In genomic region chr13:117202755-117203471, GRCm38 (mm10) we compare ENCODE assay signal across 8 mouse cellular contexts. TPM values are rescaled to one million over a fixed set of nuclear protein-coding genes. Genes with fewer than 3 reads are reported as not detected.
DNase-seq lines count a peak whose midpoint lies in the region; ATAC-seq lines count a peak whose summit lies in the region.

No protein-coding gene starts in this region.

- H3K4me1 ChIP-seq in embryonic facial prominence, embryonic 12.5 days: no peaks in the 10 kb centered on the region
- H3K4me1 ChIP-seq in midbrain, embryonic 15.5 days: no peaks in the 10 kb centered on the region

- peak; percentile 16 for DNase-seq in kidney, adult 18-20 months
- DNase-seq in kidney, adult 11 months: no peak
- DNase-seq in A20 (ENCODE audit: low read depth, low spot score) (peak; percentile 68), ZHBTc4 (ENCODE audit: low read depth, low spot score) (peak; percentile 48)
- no peak for DNase-seq in urinary bladder, adult 2 months (ENCODE audit: low spot score)

- H3K27ac ChIP-seq in embryonic facial prominence, embryonic 12.5 days: no peak overlapping the region
- H3K27ac ChIP-seq in midbrain, embryonic 15.5 days: no peak overlapping the region

- H3K27me3 ChIP-seq in embryonic facial prominence, embryonic 12.5 days: no peaks in the 10 kb centered on the region
- no peaks in the 10 kb centered on the region for H3K27me3 ChIP-seq in midbrain, embryonic 15.5 days (replicated peaks)

- no peak overlapping the region for H3K4me2 ChIP-seq in embryonic facial prominence, embryonic 12.5 days (replicated peaks)
- no peak overlapping the region for H3K4me2 ChIP-seq in midbrain, embryonic 15.5 days

- 47% methylated on average over 22 of the region's 22 CpGs for WGBS in embryonic facial prominence, embryonic 12.5 days
- WGBS in midbrain, embryonic 15.5 days: 52% methylated on average over 22 of the region's 22 CpGs

- H3K36me3 ChIP-seq in embryonic facial prominence, embryonic 12.5 days: no peaks in the 10 kb centered on the region
- no peaks in the 10 kb centered on the region for H3K36me3 ChIP-seq in midbrain, embryonic 15.5 days (replicated peaks)

- peak; percentile 44; the same call in 1 of the 2 replicates for ATAC-seq in embryonic facial prominence, embryonic 12.5 days (ENCODE audit: insufficient number of reproducible peaks, insufficient read depth, low FRiP score, low TSS enrichment)
- peak; percentile 57 for ATAC-seq in inflammation-experienced regulatory T-cells, adult 6 months
- peak; percentile 72 for ATAC-seq in midbrain, embryonic 15.5 days (replicated peaks)

- H3K9me3 ChIP-seq in embryonic facial prominence, embryonic 12.5 days: no peaks in the 10 kb centered on the region
- no peaks in the 10 kb centered on the region for H3K9me3 ChIP-seq in midbrain, embryonic 15.5 days

- H3K4me3 ChIP-seq in embryonic facial prominence, embryonic 12.5 days: no peak overlapping the region
- H3K4me3 ChIP-seq in midbrain, embryonic 15.5 days: no peak overlapping the region

- no peak overlapping the region for H3K9ac ChIP-seq in embryonic facial prominence, embryonic 12.5 days
- no peak overlapping the region for H3K9ac ChIP-seq in midbrain, embryonic 15.5 days

RNA-seq across cellular contexts. Expression of gene Emb, which starts 5.4 kb away (rescaled TPM):
- 28.9 and 32.8 TPM in 2 replicates for polyA plus RNA-seq in embryonic facial prominence, embryonic 12.5 days (2016; fragmentation: Nextera tagmentation; extraction: Ambion mirVana)
- polyA plus RNA-seq in inflammation-experienced regulatory T-cells, adult 6 months (2017; shearing (Covaris generic)): 100 to 1,000 TPM; 155 to 201 (median 196) TPM
- polyA plus RNA-seq in midbrain, embryonic 15.5 days (2015; fragmentation: Nextera tagmentation; extraction: Ambion mirVana): 12.2 and 12.5 TPM in 2 replicates
- polyA plus RNA-seq in urinary bladder, adult 2 months (2012; rRNA removed): 6.1 and 6.2 TPM in 2 replicates

RNA-seq across cellular contexts. Expression of gene Gm17509, which starts 18.0 kb away (rescaled TPM):
- polyA plus RNA-seq in embryonic facial prominence, embryonic 12.5 days (2016; fragmentation: Nextera tagmentation; extraction: Ambion mirVana): 0.33 and 0.46 TPM in 2 replicates
- under 1 TPM in 2 of 3 experiments, not detected in 1; 0.15 to 0.26 TPM for polyA plus RNA-seq in inflammation-experienced regulatory T-cells, adult 6 months (2017; shearing (Covaris generic))
- polyA plus RNA-seq in midbrain, embryonic 15.5 days (2015; fragmentation: Nextera tagmentation; extraction: Ambion mirVana): 0.46 and 0.51 TPM in 2 replicates
- polyA plus RNA-seq in urinary bladder, adult 2 months (2012; rRNA removed): 0.04 TPM in 1 of 2 replicates, not detected in the other

Comparison
In these comparisons a context has a peak if more than half of its experiments do, and no peak if none do; other contexts are left out.
1. DNase-seq: peak in kidney, adult 18-20 months (single experiment), A20 (single experiment) and ZHBTc4 (single experiment); none in kidney, adult 11 months (single experiment) and urinary bladder, adult 2 months (single experiment).
2. Peak in every context shown above with its lines, with median percentiles within 50 percentile points of each other: ATAC-seq.